Mouse (Mus musculus) regulatory T cell (primary cell): Measurements from ENCODE around the gene Zfp296.

Experiments used
- in situ Hi-C: fragments of 300-600 bp; cut with MboI, MseI; formaldehyde crosslinking; loops from one replicate; pipeline ENCODE4 v1.15.1; 2025; ENCODE audit warnings: high pct_unique_total_duplicates

The Zfp296 gene

DNA sequence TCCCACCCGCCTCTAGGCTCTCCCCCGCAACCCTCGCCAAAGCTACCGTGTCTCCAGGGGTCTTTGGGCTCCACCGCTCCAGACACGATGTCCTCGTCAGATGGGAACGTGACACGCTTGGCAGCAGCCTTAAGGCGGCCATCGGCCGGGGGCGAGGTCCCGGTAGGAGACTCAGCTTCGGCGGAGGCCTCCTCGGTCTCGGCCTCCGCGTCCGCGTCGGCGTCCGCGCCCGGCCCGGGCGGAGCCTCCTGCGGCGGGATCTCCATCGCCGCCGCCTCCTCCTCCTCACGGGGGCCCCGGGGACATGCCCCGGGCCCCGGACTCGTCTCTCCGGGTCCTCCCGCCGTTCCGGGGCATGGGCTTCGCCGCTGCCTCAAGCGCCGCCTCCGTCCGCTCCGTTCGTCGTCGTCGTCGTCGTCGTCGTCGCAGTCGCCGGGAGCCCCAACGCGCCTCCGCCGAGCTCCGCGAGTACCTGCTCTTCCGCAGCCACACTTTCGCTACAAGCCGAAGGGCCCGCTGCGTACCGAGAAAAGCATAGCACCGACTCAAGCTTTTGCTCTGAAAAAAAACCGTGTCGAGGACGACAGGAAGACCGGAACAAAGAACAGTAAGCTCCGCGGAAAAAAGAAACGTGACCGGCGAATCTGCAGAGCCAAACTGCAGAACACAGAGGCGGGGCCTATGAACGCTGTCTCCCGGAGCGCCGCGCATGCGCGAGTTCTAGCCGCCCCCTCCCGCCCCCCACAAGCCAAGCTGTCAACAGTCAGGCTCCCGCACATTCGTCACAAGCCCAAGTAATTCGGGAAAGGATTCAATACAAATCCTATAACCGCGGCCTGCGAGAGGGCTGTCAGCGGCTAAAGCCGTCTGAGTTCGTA lies 15.1 kb upstream of the Zfp296 start:
- in situ Hi-C loops: no loop called here

- in situ Hi-C loops: no loop called here
Measured at GRCm38 (mm10) chr7:19562643-19563410, 14.3 kb upstream of the Zfp296 start, which contains the start of gene Ppp1r37. Gene Ppp1r37 (minus strand): TSS chr7:19563076.

DNA sequence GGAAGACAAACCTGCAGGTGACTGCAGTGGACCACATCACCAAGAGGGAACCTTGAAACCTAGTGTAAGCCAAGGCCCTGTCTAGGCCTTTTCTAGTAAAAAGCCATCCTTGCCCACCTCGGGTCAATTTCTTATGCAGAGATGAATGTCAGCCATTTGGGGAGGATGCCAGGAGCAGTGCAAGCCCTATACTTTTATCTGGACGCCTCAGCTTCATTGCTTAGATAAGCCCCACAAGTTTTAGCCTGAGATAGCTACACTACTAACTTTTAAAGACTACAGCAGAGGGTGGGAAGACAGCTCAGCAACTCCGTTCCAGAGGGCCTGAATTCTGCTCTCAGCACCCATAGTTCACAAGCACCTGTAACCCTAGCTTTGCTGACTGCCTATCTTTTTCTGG lies 13.2 kb upstream of the Zfp296 start:
- in situ Hi-C loops: no loop called here

DNA sequence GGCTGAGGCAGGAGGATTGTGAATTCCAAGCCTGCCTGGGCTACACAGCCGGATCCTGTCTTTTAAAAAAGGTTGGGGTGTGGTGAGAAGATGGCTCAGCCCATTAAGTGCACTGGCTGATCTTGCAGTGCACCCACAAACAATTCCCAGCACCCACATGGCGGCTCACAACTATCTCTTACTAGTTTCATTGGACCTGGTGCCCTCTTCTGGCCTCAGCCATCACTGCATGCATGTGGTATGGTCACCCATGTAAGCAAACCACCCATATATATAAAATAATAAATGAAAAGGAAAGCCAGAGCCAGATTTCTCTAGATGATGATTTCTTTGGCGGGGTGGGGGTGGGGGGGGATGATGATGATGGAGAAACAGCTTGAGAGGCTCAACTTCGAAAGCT lies 12.6 kb upstream of the Zfp296 start:
- in situ Hi-C loops: no loop called here

GRCm38 (mm10) chr7:19565803-19566202 lies 11.3 kb upstream of the Zfp296 start:
- in situ Hi-C loops: no loop called here

- in situ Hi-C loops: no loop called here
Measured at GRCm38 (mm10) chr7:19567426-19567825, 9.7 kb upstream of the Zfp296 start.

DNA sequence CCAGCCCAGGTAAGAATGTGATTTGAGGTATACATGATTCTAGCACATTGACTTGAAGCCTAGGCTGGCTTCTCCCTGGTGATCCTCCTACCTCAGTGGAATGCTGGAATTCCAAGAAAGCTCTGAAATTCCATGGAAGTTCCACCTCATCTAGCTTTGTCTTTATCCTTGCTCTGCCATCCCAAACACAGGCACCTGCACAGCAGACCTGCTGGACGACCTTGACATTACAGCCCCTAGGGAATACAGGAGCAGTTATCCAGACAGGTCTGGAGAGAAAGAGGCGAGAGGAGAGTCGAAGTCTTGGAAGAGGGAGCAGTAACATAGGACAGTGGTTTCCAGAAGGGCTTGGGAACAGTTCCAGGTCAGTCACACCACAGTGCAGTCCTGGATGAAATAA lies 7.4 kb upstream of the Zfp296 start:
- in situ Hi-C loops: no loop called here

GRCm38 (mm10) chr7:19572926-19573775 lies 3.9 kb upstream of the Zfp296 start:
- in situ Hi-C loops: no loop called here

- in situ Hi-C loops: no loop called here
Measured at GRCm38 (mm10) chr7:19573776-19574140, 3.3 kb upstream of the Zfp296 start.

DNA sequence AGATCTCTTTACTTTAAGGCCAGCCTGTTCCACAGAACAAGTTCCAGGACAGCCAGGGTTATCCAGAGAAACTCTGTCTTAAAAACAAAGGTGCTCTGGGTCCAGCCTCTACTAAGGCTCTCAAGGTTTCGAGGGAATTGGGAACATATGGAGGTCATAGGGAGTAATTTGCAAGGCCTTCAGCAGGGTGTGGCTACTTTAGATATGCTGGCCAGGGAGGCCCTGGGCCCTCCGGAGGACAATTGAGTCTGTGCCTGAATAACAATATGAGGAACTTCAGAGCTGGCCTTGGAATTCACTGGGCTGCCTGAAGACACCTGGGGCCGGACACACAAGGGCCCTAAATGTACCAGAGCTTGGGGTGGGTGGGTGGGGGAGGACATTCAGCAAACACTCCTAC lies 1.5 kb upstream of the Zfp296 start:
- in situ Hi-C loops: no loop called here

DNA sequence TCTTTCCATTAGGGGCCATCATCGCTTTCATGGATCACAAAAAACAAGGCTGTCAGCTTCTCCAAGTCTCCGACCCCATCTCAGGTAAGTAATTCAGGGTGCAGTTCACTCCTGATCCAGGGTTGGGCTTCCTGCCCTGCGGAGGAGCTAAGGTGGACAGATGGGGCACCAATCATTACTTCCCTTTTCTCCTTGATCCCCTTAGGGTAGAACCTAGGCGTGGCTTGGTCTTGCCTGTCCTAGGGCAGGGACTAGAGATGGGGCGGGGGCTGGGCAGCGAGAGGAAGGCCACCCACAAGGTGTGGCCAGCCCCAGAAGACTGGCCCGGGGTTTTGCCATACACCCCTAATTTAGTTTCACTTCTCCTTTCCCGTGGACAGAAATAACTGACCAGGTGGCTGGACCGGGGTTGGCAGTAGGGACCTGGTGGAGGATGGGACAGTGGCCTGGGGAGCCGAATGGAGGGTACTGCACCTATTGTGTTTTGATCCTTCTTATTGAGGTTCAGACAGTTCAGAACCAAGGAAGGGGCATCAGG lies 859 bp downstream of the Zfp296 start:
- in situ Hi-C loops: no loop called here

GRCm38 (mm10) chr7:19578436-19578835 lies 1.3 kb downstream of the Zfp296 start:
- in situ Hi-C loops: no loop called here

DNA sequence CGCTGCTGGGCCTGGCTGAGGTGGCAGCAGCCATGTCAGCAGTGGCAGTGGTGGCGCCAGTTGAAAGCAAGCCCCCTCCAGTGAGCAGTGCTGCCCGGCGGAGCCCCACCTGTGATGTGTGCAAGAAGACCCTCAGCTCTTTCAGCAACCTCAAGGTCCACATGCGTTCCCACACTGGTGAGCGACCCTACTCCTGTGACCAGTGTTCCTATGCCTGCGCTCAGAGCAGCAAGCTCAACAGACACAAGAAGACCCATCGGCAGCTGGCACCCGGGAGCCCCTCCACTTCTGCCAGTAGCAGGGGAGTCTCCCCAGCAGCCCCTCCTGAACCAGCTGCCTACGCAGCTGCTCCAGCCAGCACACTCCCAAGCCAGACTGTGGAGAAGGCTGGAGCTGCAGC lies 2.7 kb downstream of the Zfp296 start:
- in situ Hi-C loops: no loop called here

DNA sequence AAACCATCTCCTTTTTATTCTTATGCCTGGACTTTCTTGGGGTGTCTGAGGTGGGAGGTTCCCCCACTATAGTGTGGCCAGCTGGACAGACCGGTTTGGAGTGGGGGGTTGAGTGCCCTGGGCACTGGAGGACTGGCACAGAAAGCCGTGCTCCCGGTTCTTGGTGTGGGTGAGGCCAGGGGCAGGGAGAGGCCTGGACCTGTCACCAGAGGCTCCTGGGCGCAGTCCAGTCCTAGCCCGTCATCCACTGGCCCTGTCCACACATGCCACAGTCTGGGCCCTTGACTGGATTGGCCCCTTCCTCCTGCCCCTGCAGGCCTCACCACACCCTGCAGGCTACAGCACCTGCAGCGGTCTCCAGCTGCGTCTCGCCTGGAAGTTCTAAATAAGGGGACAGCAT lies 3.5 kb downstream of the Zfp296 start:
- in situ Hi-C loops: no loop called here

DNA sequence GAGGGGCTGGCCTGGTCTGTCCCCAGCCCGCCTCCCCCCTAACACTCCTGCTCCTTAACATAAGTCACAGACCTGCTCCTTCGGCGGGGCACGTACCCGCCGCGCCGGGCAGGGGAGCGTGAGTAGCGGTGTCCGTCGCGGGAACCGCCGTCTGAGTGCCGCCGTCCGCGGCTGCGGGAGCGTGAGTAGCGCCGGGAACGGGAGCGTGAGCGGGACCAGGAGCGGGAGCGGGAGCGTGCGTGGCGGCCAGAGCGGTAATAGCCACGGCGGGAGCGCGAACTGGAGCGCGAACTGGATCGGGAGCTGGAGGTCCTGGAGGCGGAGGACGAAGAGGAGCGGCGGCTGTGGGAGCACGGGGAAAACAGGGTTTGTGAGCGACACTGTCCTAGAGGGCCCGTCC lies 9.2 kb downstream of the Zfp296 start:
- in situ Hi-C loops: no loop called here

GRCm38 (mm10) chr7:19589207-19589606 lies 12.1 kb downstream of the Zfp296 start:
- in situ Hi-C loops: no loop called here

GRCm38 (mm10) chr7:19589917-19590316 lies 12.8 kb downstream of the Zfp296 start:
- in situ Hi-C loops: no loop called here

GRCm38 (mm10) chr7:19593061-19593730 lies 16.1 kb downstream of the Zfp296 start:
- in situ Hi-C loops: no loop called here

- in situ Hi-C loops: no loop called here
Measured at GRCm38 (mm10) chr7:19600562-19600961, 23.5 kb downstream of the Zfp296 start.

DNA sequence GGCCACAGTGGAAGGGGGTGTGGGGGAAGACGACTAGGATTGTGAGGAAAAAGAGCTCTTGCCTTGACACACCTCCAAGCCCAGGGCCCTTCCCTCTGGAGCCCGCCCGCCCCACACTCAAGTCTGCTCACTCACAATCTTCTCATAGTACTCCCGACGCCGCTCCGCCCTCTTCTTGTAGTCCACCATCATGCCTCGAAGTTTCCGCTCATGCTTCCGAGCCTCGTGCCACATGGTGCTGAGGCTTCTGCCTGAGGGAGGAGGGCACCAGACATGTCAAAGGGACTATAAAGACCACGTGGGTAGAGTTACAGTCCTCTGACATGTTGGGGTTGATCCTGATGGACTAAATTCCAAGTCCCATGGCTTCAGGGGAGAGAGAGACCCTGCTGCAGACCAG lies 26.0 kb downstream of the Zfp296 start:
- in situ Hi-C loops: no loop called here
